In the genomic region with DNA sequence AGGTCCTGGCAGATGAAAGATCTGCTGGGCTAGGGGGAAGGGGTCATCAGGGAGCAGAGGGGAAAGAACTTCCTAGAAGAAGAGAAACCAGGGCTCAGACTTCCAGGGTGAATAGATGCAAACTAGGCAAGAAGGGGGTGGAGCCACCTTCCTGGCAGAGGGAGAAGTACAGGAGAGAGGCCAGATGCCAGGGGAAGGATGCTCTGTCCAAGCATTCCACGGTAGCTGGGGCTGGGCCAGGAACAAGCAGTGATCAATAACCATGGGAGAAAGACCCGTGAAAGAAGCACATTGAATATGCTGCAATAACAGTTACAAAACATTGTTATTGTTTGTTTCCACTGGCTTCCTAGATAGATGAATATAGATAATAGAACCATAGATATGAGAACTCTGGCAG, we compare ENCODE assay signal across 18 mouse cellular contexts.
A peak's percentile ranks its signal among the peaks of the same experiment; 100 is the strongest.
DNase-seq lines count a peak whose midpoint lies in the region; TF ChIP-seq lines count a peak whose summit lies in the region.
"Had no signal": no experiment of that assay in that cellular context is flagged by ENCODE, and none has a peak within 500 bp of the region (broad histone marks: within the 10 kb centered on the region; RNA-seq: fewer than 3 reads in every experiment).

No protein-coding gene starts in this region.

- intact Hi-C loops in left cerebral cortex, adult 2 months (cut with DNase I): no loop called here
- intact Hi-C loops in gastrocnemius, adult 2 months (cut with DNase I): no loop called here

- H3K4me3 ChIP-seq in left cerebral cortex, adult 2 months: no peak overlapping the region
- no peak overlapping the region for H3K4me3 ChIP-seq in gastrocnemius, adult 2 months
- H3K4me3 ChIP-seq: embryonic facial prominence, embryonic 15.5 days; intestine, embryonic 15.5 days; kidney, embryonic 15.5 days; limb, embryonic 15.5 days; neural tube, embryonic 12.5 days had no signal

- peak; percentile 9 for TF ChIP-seq CTCF in left cerebral cortex, adult 2 months (IDR thresholded peaks at IDR 0.05)
- TF ChIP-seq CTCF in gastrocnemius, adult 2 months (IDR thresholded peaks at IDR 0.05): no peak

- DNase-seq in heart, adult 11 months: peak; percentile 60
- DNase-seq in heart, adult 18-20 months: no peak
- no peak for DNase-seq in left cerebral cortex, adult 2 months (ENCODE audit: extremely low spot score in 1 of 2, low spot score in 2 of 2)
- DNase-seq in left cerebral cortex, adult 11 months (ENCODE audit: low spot score): no peak
- peak; percentile 8 for DNase-seq in right cerebral cortex, postnatal 4 days
- no peak for DNase-seq in right cerebral cortex, postnatal 25 days
- no peak for DNase-seq in gastrocnemius, adult 2 months
- DNase-seq: adrenal gland, adult 2 months; heart, postnatal 36 days; kidney, postnatal 4 days; liver, postnatal 0 days; lung, postnatal 4 days; thymus, postnatal 36 days had no signal

- H3K27ac ChIP-seq in left cerebral cortex, adult 2 months: no peak overlapping the region
- H3K27ac ChIP-seq in gastrocnemius, adult 2 months: no peak overlapping the region
- H3K27ac ChIP-seq: embryonic facial prominence, embryonic 15.5 days; intestine, embryonic 15.5 days; kidney, embryonic 15.5 days; limb, embryonic 15.5 days; neural tube, embryonic 12.5 days had no signal

Comparison
In these comparisons a context has a peak if more than half of its experiments do, and no peak if none do; other contexts are left out.
1. DNase-seq: peak in heart, adult 11 months (single experiment) and right cerebral cortex, postnatal 4 days (single experiment); none in heart, adult 18-20 months (0 of 2), left cerebral cortex, adult 2 months (0 of 2), left cerebral cortex, adult 11 months (single experiment), right cerebral cortex, postnatal 25 days (single experiment) and gastrocnemius, adult 2 months (single experiment).